Mouse (Mus musculus) ES-Bruce4 (cell line): Measurements from ENCODE around the gene Ttc34. TPM values are rescaled to one million over a fixed set of nuclear protein-coding genes. Genes with fewer than 3 reads are reported as not detected.
A peak's percentile ranks its signal among the peaks of the same experiment; 100 is the strongest.

ENCODE experiments used
- H3K27ac ChIP-seq: 2 replicates; pipeline ENCODE4 v1.5.1; 2012; ENCODE audit warnings: low read length, inconsistent platforms; ENCODE audit not compliant: insufficient read depth
- H3K27me3 ChIP-seq: 2 replicates; pipeline ENCODE4 v1.6.1; 2012; ENCODE audit warnings: mild to moderate bottlenecking, low read length, inconsistent platforms; ENCODE audit not compliant: control insufficient read depth, poor library complexity, insufficient read depth, severe bottlenecking
- H3K36me3 ChIP-seq: 2 replicates; pipeline ENCODE4 v1.6.1; 2012; ENCODE audit warnings: inconsistent platforms, mild to moderate bottlenecking, low read length, moderate library complexity; ENCODE audit not compliant: control insufficient read depth, poor library complexity, insufficient read depth, severe bottlenecking
- H3K4me1 ChIP-seq: one replicate; pipeline ENCODE4 v1.8.1; 2011; ENCODE audit warnings: low read length; ENCODE audit not compliant: control insufficient read depth, insufficient read depth
- H3K4me3 ChIP-seq: 2 replicates; pipeline ENCODE4 v1.5.1; 2011; ENCODE audit warnings: low read depth, mild to moderate bottlenecking, low read length
- H3K9ac ChIP-seq: 2 replicates; pipeline ENCODE4 v1.6.1; 2012; ENCODE audit warnings: low read depth, mild to moderate bottlenecking, inconsistent platforms; ENCODE audit not compliant: poor library complexity, severe bottlenecking
- H3K9me3 ChIP-seq: replicated peaks from 2 replicates; pipeline ENCODE4 v1.6.1; 2012; ENCODE audit warnings: mild to moderate bottlenecking, low read length, inconsistent platforms; ENCODE audit not compliant: control insufficient read depth, poor library complexity, insufficient read depth, severe bottlenecking
- CTCF ChIP-seq: IDR thresholded peaks from one replicate; pipeline ENCODE4 v1.8.1; 2011; ENCODE audit warnings: low read depth, low read length
- EP300 ChIP-seq: IDR thresholded peaks from 2 replicates; pipeline ENCODE4 v1.6.1; 2011; ENCODE audit warnings: low read depth, low read length; ENCODE audit not compliant: insufficient read depth
- POLR2A ChIP-seq: IDR thresholded peaks from one replicate; pipeline ENCODE4 v1.8.1; 2011; ENCODE audit warnings: low read length; ENCODE audit not compliant: insufficient read depth
- polyA plus RNA-seq: library from polyadenylated mRNA; stranded (reverse); fragments of >200 nt; gene quantifications from 2 replicates; pipeline ENCODE4 v1.2.4, GENCODE M21; 2011; ENCODE audit warnings: low read depth; ENCODE audit not compliant: missing spikeins, insufficient read depth, insufficient read length

Gene Ttc34
- polyA plus RNA-seq, 1 experiment, result not detected

- TF ChIP-seq EP300 (no peak), POLR2A (no peak), CTCF (no peak)
- Histone ChIP-seq H3K36me3 (no peaks in the 10 kb centered on the region), H3K4me1 (no peaks in the 10 kb centered on the region), H3K27me3 (no peaks in the 10 kb centered on the region), H3K4me3 (no peak overlapping the region), H3K27ac (no peak overlapping the region), H3K9me3 (no peaks in the 10 kb centered on the region), H3K9ac (no peak overlapping the region)
These were observed 35.0 kb upstream of the Ttc34 start for GRCm38 (mm10) chr4:154802210-154802609.

GRCm38 (mm10) chr4:154825662-154826061 lies 11.6 kb upstream of the Ttc34 start:
- Histone ChIP-seq H3K4me3 (no peak overlapping the region), H3K9me3 (no peaks in the 10 kb centered on the region), H3K27ac (no peak overlapping the region), H3K4me1 (peaks cover 6% of the 10 kb centered on the region), H3K9ac (no peak overlapping the region), H3K27me3 (no peaks in the 10 kb centered on the region), H3K36me3 (no peaks in the 10 kb centered on the region)
- TF ChIP-seq EP300 (no peak), CTCF (peak; percentile 94), POLR2A (no peak)

GRCm38 (mm10) chr4:154826224-154826623 lies 11.0 kb upstream of the Ttc34 start:
- H3K9ac ChIP-seq, result no peak overlapping the region
- no peak overlapping the region for H3K4me3 ChIP-seq
- no peak overlapping the region for H3K27ac ChIP-seq
- no peaks in the 10 kb centered on the region for H3K27me3 ChIP-seq
- H3K4me1 ChIP-seq, result peaks cover 6% of the 10 kb centered on the region
- H3K36me3 ChIP-seq, result no peaks in the 10 kb centered on the region
- no peaks in the 10 kb centered on the region for H3K9me3 ChIP-seq
- TF ChIP-seq EP300 (no peak), CTCF (no peak), POLR2A (no peak)

GRCm38 (mm10) chr4:154827181-154827580 lies 10.1 kb upstream of the Ttc34 start:
- no peak overlapping the region for H3K9ac ChIP-seq
- H3K27me3 ChIP-seq, result no peaks in the 10 kb centered on the region
- H3K36me3 ChIP-seq, result no peaks in the 10 kb centered on the region
- no peak overlapping the region for H3K27ac ChIP-seq
- H3K9me3 ChIP-seq, result no peaks in the 10 kb centered on the region
- no peak for TF ChIP-seq EP300
- TF ChIP-seq POLR2A, result no peak
- TF ChIP-seq CTCF, result no peak
- peaks cover 6% of the 10 kb centered on the region for H3K4me1 ChIP-seq
- no peak overlapping the region for H3K4me3 ChIP-seq

GRCm38 (mm10) chr4:154827861-154828610 lies 9.2 kb upstream of the Ttc34 start:
- H3K4me3 ChIP-seq, result no peak overlapping the region
- no peak overlapping the region for H3K27ac ChIP-seq
- H3K27me3 ChIP-seq, result no peaks in the 10 kb centered on the region
- peaks cover 6% of the 10 kb centered on the region for H3K4me1 ChIP-seq
- H3K36me3 ChIP-seq, result no peaks in the 10 kb centered on the region
- H3K9ac ChIP-seq, result no peak overlapping the region
- no peaks in the 10 kb centered on the region for H3K9me3 ChIP-seq
- TF ChIP-seq POLR2A (no peak), EP300 (no peak), CTCF (no peak)

- Histone ChIP-seq H3K4me3 (no peak overlapping the region), H3K27me3 (no peaks in the 10 kb centered on the region), H3K9me3 (no peaks in the 10 kb centered on the region), H3K27ac (no peak overlapping the region), H3K9ac (no peak overlapping the region), H3K36me3 (no peaks in the 10 kb centered on the region), H3K4me1 (peaks cover 6% of the 10 kb centered on the region)
- no peak for TF ChIP-seq POLR2A
- no peak for TF ChIP-seq CTCF
- TF ChIP-seq EP300, result no peak
These were observed 5.2 kb upstream of the Ttc34 start for GRCm38 (mm10) chr4:154831915-154832573.
